11 mouse cellular contexts compared by ENCODE assay signal in genomic region chr4:89012681-89013353, GRCm38 (mm10).
DNase-seq lines count a peak whose midpoint lies in the region.
"Had no signal": no experiment of that assay in that cellular context is flagged by ENCODE, and none has a peak within 500 bp of the region (broad histone marks: within the 10 kb centered on the region; RNA-seq: fewer than 3 reads in every experiment).

No protein-coding gene starts in this region.

- peak; percentile 15 for DNase-seq in adrenal gland, postnatal 14 days
- DNase-seq in adrenal gland, adult 8-10 months, result no peak
- DNase-seq in layer of hippocampus, adult 18-20 months (ENCODE audit: low spot score in 2 of 2), result peak; percentile 1 to 42
- no peak for DNase-seq in layer of hippocampus, postnatal 25 days (ENCODE audit: extremely low spot score in 1 of 2, low spot score in 1 of 2)
- peak; percentile 66 for DNase-seq in 3134 (ENCODE audit: extremely low read depth, insufficient read length, low spot score)
- DNase-seq in fat pad, adult 2 months (ENCODE audit: extremely low read depth, low read depth, low spot score), result peak; percentile 45
- no peak for DNase-seq in B cell, adult 2 months
- no peak for DNase-seq in left cerebral cortex, adult 18-20 months (ENCODE audit: low spot score in 2 of 2)
- DNase-seq: cerebellum, adult 2 months; heart, postnatal 36 days; right cerebral cortex, adult 18-20 months had no signal

Comparison
In these comparisons a context has a peak if more than half of its experiments do, and no peak if none do; other contexts are left out.
1. DNase-seq: peak in adrenal gland, postnatal 14 days (single experiment), layer of hippocampus, adult 18-20 months (2 of 2), 3134 (single experiment) and fat pad, adult 2 months (single experiment); none in adrenal gland, adult 8-10 months (single experiment), layer of hippocampus, postnatal 25 days (0 of 2), B cell, adult 2 months (0 of 2) and left cerebral cortex, adult 18-20 months (0 of 2).